Mouse (Mus musculus): ENCODE data around the gene Dnmt1.

DNA sequence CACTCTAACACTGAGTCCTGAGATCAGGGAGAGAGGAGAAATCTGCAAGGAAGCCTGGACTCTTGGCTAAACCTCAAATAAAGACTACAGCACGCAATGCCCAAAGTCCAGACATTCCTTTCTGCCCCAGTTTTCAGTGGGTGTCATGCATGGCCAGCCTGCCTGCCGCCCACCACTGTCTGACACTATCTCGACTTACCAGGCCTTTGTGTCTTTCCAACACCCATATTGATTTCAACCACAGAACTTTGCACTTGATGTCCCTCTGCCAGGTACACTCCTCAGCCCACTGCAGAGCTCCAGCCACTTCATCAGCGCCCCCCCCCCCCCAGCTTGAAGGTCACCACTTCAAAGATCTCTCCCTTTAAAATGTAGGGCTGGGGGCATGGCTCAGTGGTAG is 97.5 kb downstream of the Dnmt1 start:
- TF ChIP-seq CTCF (IDR thresholded peaks at IDR 0.05; ENCODE audit: low read depth, low read length) (no peak), GATA1 (IDR thresholded peaks at IDR 0.05; ENCODE audit: borderline replicate concordance, low read length) (no peak), TAL1 (conservative IDR thresholded peaks at IDR 0.05; ENCODE audit: low read depth, low read length) (no peak), POLR2AphosphoS5 (IDR thresholded peaks at IDR 0.05; ENCODE audit: insufficient replicate concordance, low read depth, low read length) (no peak), GATA2 (IDR thresholded peaks at IDR 0.05; ENCODE audit: borderline replicate concordance, low read depth, low read length) (no peak)

Measured in G1E (cell line).